Mouse (Mus musculus) kidney, embryonic 16.5 days (tissue): ENCODE measurements around the gene Syt1. TPM values are rescaled to one million over a fixed set of nuclear protein-coding genes. Genes with fewer than 3 reads are reported as not detected.
A peak's percentile ranks its signal among the peaks of the same experiment; 100 is the strongest.

Experiments
- ATAC-seq: fragments of 200-750 bp; cut with Nextera tagmentation; 2 replicates; pipeline ENCODE4 v1.8.0; 2017; ENCODE audit warnings: moderate TSS enrichment; ENCODE audit not compliant: low FRiP score, low TSS enrichment
- H3K27ac ChIP-seq: fragments of 300-500 bp; sonication (generic); 2 replicates; pipeline ENCODE4 v1.5.1; 2014; ENCODE audit warnings: low read length
- H3K27me3 ChIP-seq: fragments of 300-500 bp; sonication (generic); 2 replicates; pipeline ENCODE4 v1.6.1; 2014; ENCODE audit warnings: low read length, control low read depth, mixed read lengths; ENCODE audit not compliant: insufficient read depth
- H3K36me3 ChIP-seq: fragments of 300-500 bp; sonication (generic); 2 replicates; pipeline ENCODE4 v1.6.1; 2014; ENCODE audit warnings: low read length, control low read depth, mixed read lengths; ENCODE audit not compliant: insufficient read depth
- H3K4me1 ChIP-seq: fragments of 300-500 bp; sonication (generic); 2 replicates; pipeline ENCODE4 v1.6.1; 2014; ENCODE audit warnings: low read length, control low read depth, mixed read lengths; ENCODE audit not compliant: insufficient read depth
- H3K4me2 ChIP-seq: fragments of 300-500 bp; sonication (generic); replicated peaks from 2 replicates; pipeline ENCODE4 v1.6.1; 2014; ENCODE audit warnings: low read depth, low read length
- H3K4me3 ChIP-seq: fragments of 300-500 bp; sonication (generic); 2 replicates; pipeline ENCODE4 v1.5.1; 2014; ENCODE audit warnings: mild to moderate bottlenecking, low read length
- H3K9ac ChIP-seq: fragments of 300-500 bp; sonication (generic); replicated peaks from 2 replicates; pipeline ENCODE4 v1.6.1; 2014; ENCODE audit warnings: low read length
- H3K9me3 ChIP-seq: fragments of 300-500 bp; sonication (generic); 2 replicates; pipeline ENCODE4 v1.6.1; 2016; ENCODE audit warnings: low read length, control low read depth
- WGBS: fragments of 180-500 bp; shearing (Covaris S2); extraction: QIAGEN DNeasy Blood & Tissue Kit; methylation state at CpG from one replicate; pipeline ENCODE4 v1.1.7; 2014; 5-methylcytosine and 5-hydroxymethylcytosine counted together
- polyA plus RNA-seq: library from polyadenylated mRNA; unstranded; fragments of >200 nt; fragmentation: Nextera tagmentation; extraction: Ambion mirVana; gene quantifications from 2 replicates; pipeline ENCODE4 v1.2.1, GENCODE M21; 2015

Gene Syt1
- polyA plus RNA-seq, 1 experiment from 2014 or later = 1.2 TPM

- WGBS = 59% methylated on average over 9 of the region's 9 CpGs
- Histone ChIP-seq H3K4me3 (no peak overlapping the region), H3K4me1 (peaks cover 10% of the 10 kb centered on the region), H3K9me3 (no peaks in the 10 kb centered on the region), H3K27me3 (no peaks in the 10 kb centered on the region), H3K36me3 (no peaks in the 10 kb centered on the region), H3K9ac (no peak overlapping the region), H3K27ac (no peak overlapping the region), H3K4me2 (no peak overlapping the region)
- ATAC-seq = no peak
Measured at GRCm38 (mm10) chr10:108532283-108532682, 478.5 kb downstream of the Syt1 start.

GRCm38 (mm10) chr10:108531641-108532040 lies 479.1 kb downstream of the Syt1 start:
- 52% methylated on average over 4 of the region's 4 CpGs for WGBS
- no peak for ATAC-seq
- no peak overlapping the region for H3K27ac ChIP-seq
- H3K27me3 ChIP-seq = no peaks in the 10 kb centered on the region
- H3K9me3 ChIP-seq = no peaks in the 10 kb centered on the region
- no peak overlapping the region for H3K4me2 ChIP-seq
- peaks cover 10% of the 10 kb centered on the region for H3K4me1 ChIP-seq
- H3K9ac ChIP-seq = no peak overlapping the region
- H3K36me3 ChIP-seq = no peaks in the 10 kb centered on the region
- no peak overlapping the region for H3K4me3 ChIP-seq

GRCm38 (mm10) chr10:108531111-108531510 lies 479.7 kb downstream of the Syt1 start:
- Histone ChIP-seq H3K36me3 (no peaks in the 10 kb centered on the region), H3K4me3 (no peak overlapping the region), H3K9me3 (no peaks in the 10 kb centered on the region), H3K9ac (no peak overlapping the region), H3K27ac (no peak overlapping the region), H3K4me2 (no peak overlapping the region), H3K27me3 (no peaks in the 10 kb centered on the region), H3K4me1 (peaks cover 10% of the 10 kb centered on the region)
- ATAC-seq = no peak
- 53% methylated on average over 4 of the region's 4 CpGs for WGBS

- Histone ChIP-seq H3K4me1 (peaks cover 6% of the 10 kb centered on the region), H3K27ac (no peak overlapping the region), H3K36me3 (no peaks in the 10 kb centered on the region), H3K9me3 (no peaks in the 10 kb centered on the region), H3K4me3 (no peak overlapping the region), H3K9ac (no peak overlapping the region), H3K27me3 (no peaks in the 10 kb centered on the region), H3K4me2 (no peak overlapping the region)
- 76% methylated on average over 7 of the region's 7 CpGs for WGBS
- ATAC-seq = no peak
Measured at GRCm38 (mm10) chr10:108528338-108528737, 482.4 kb downstream of the Syt1 start.

GRCm38 (mm10) chr10:108525506-108525905 lies 485.3 kb downstream of the Syt1 start:
- Histone ChIP-seq H3K36me3 (no peaks in the 10 kb centered on the region), H3K27ac (no peak overlapping the region), H3K4me1 (no peaks in the 10 kb centered on the region), H3K27me3 (no peaks in the 10 kb centered on the region), H3K4me2 (no peak overlapping the region), H3K9me3 (no peaks in the 10 kb centered on the region), H3K4me3 (no peak overlapping the region), H3K9ac (no peak overlapping the region)
- ATAC-seq = no peak
- WGBS = 90% methylated on average over 11 of the region's 11 CpGs

- Histone ChIP-seq H3K4me2 (no peak overlapping the region), H3K9ac (no peak overlapping the region), H3K9me3 (no peaks in the 10 kb centered on the region), H3K36me3 (no peaks in the 10 kb centered on the region), H3K27ac (no peak overlapping the region), H3K4me3 (no peak overlapping the region), H3K4me1 (no peaks in the 10 kb centered on the region), H3K27me3 (no peaks in the 10 kb centered on the region)
- peak; percentile 35; the same call in 1 of the 2 replicates for ATAC-seq
- 68% methylated on average over 6 of the region's 6 CpGs for WGBS
Measured at GRCm38 (mm10) chr10:108524306-108525029, 486.3 kb downstream of the Syt1 start.

GRCm38 (mm10) chr10:108519156-108519555 lies 491.6 kb downstream of the Syt1 start:
- Histone ChIP-seq H3K4me2 (no peak overlapping the region), H3K36me3 (no peaks in the 10 kb centered on the region), H3K4me3 (no peak overlapping the region), H3K27me3 (no peaks in the 10 kb centered on the region), H3K9me3 (no peaks in the 10 kb centered on the region), H3K4me1 (no peaks in the 10 kb centered on the region), H3K9ac (no peak overlapping the region), H3K27ac (no peak overlapping the region)
- WGBS = 54% methylated on average over 6 of the region's 6 CpGs
- ATAC-seq = no peak

GRCm38 (mm10) chr10:108517076-108517475 lies 493.7 kb downstream of the Syt1 start:
- ATAC-seq = no peak
- no peak overlapping the region for H3K27ac ChIP-seq
- H3K4me2 ChIP-seq = no peak overlapping the region
- no peaks in the 10 kb centered on the region for H3K4me1 ChIP-seq
- 80% methylated on average over 9 of the region's 9 CpGs for WGBS
- H3K9ac ChIP-seq = no peak overlapping the region
- H3K27me3 ChIP-seq = no peaks in the 10 kb centered on the region
- H3K4me3 ChIP-seq = no peak overlapping the region
- H3K36me3 ChIP-seq = no peaks in the 10 kb centered on the region
- H3K9me3 ChIP-seq = no peaks in the 10 kb centered on the region

GRCm38 (mm10) chr10:108514671-108515070 lies 496.1 kb downstream of the Syt1 start:
- Histone ChIP-seq H3K4me3 (no peak overlapping the region), H3K27ac (no peak overlapping the region), H3K4me2 (no peak overlapping the region), H3K36me3 (no peaks in the 10 kb centered on the region), H3K9me3 (no peaks in the 10 kb centered on the region), H3K4me1 (no peaks in the 10 kb centered on the region), H3K9ac (no peak overlapping the region), H3K27me3 (no peaks in the 10 kb centered on the region)
- ATAC-seq = no peak
- WGBS = 62% methylated on average over 7 of the region's 7 CpGs

- no peak for ATAC-seq
- 80% methylated on average over 3 of the region's 3 CpGs for WGBS
- H3K9me3 ChIP-seq = no peaks in the 10 kb centered on the region
- no peaks in the 10 kb centered on the region for H3K36me3 ChIP-seq
- H3K27ac ChIP-seq = no peak overlapping the region
- no peaks in the 10 kb centered on the region for H3K27me3 ChIP-seq
- H3K4me3 ChIP-seq = no peak overlapping the region
- peaks cover 12% of the 10 kb centered on the region for H3K4me1 ChIP-seq
- no peak overlapping the region for H3K9ac ChIP-seq
- H3K4me2 ChIP-seq = no peak overlapping the region
Measured at GRCm38 (mm10) chr10:108509579-108509978, 501.2 kb downstream of the Syt1 start.
